Mouse (Mus musculus) myocyte (in vitro differentiated cells): Measurements from ENCODE around the gene Vps13d.

Experiments
- E2F4 ChIP-seq: IDR thresholded peaks from one replicate; pipeline ENCODE4 v1.6.1; 2011; ENCODE audit warnings: mild to moderate bottlenecking, control low read depth, moderate library complexity; ENCODE audit not compliant: insufficient read depth
- POLR2A ChIP-seq: IDR thresholded peaks from one replicate; pipeline ENCODE4 v1.6.1; 2011; ENCODE audit warnings: low read depth, mild to moderate bottlenecking, control low read depth, moderate library complexity; ENCODE audit not compliant: insufficient read length

GRCm38 (mm10) chr4:145016669-145017068 is 178.1 kb downstream of the Vps13d start:
- TF ChIP-seq POLR2A (no peak), E2F4 (no peak)
